Mouse (Mus musculus) left cerebral cortex, adult 2 months (tissue): ENCODE results near the gene Ube2n. TPM values are rescaled to one million over a fixed set of nuclear protein-coding genes. Genes with fewer than 3 reads are reported as not detected.

Experiments
- DNase-seq, 2 experiments: peaks; one replicate each; pipeline ENCODE4 v3.0.0; 2021 to 2022; ENCODE audit warnings: low spot score in 2 of 2, mixed read lengths in 1 of 2; ENCODE audit errors: extremely low spot score in 1 of 2
- H3K27ac ChIP-seq: fragments of 200-600 bp; 2 replicates; pipeline ENCODE4 v1.8.1; 2022
- H3K4me3 ChIP-seq: fragments of 200-600 bp; 2 replicates; pipeline ENCODE4 v1.8.1; 2022
- CTCF ChIP-seq: fragments of 200-600 bp; IDR thresholded peaks from 2 replicates; pipeline ENCODE4 v1.8.1; 2022; ENCODE audit warnings: antibody characterized with exemption, mild to moderate bottlenecking, moderate library complexity
- intact Hi-C: fragments of 180-260 bp; cut with DNase I; formaldehyde crosslinking; loops from one replicate; pipeline ENCODE4 v1.15.1; 2025
- total RNA-seq, 2 experiments: library from RNA; stranded (reverse); gene quantifications; 2 replicates each; pipeline ENCODE4 v1.2.3; 2021

The Ube2n gene
- total RNA-seq, 2 experiments from 2014 or later = 196 to 198 TPM

- intact Hi-C loops = loop anchor here (2.0 to 5.0 kb wide), 5 partner anchors 48 to 380 kb away; partner anchors contain the start of genes Anapc15-ps and Eea1
- DNase-seq = no peak
- Histone ChIP-seq H3K27ac (peak overlapping the region; percentile 90), H3K4me3 (peak overlapping the region; percentile 96)
- TF ChIP-seq CTCF = no peak
Observed at GRCm38 (mm10) chr10:95562395-95562794, 47.5 kb downstream of the Ube2n start.

DNA sequence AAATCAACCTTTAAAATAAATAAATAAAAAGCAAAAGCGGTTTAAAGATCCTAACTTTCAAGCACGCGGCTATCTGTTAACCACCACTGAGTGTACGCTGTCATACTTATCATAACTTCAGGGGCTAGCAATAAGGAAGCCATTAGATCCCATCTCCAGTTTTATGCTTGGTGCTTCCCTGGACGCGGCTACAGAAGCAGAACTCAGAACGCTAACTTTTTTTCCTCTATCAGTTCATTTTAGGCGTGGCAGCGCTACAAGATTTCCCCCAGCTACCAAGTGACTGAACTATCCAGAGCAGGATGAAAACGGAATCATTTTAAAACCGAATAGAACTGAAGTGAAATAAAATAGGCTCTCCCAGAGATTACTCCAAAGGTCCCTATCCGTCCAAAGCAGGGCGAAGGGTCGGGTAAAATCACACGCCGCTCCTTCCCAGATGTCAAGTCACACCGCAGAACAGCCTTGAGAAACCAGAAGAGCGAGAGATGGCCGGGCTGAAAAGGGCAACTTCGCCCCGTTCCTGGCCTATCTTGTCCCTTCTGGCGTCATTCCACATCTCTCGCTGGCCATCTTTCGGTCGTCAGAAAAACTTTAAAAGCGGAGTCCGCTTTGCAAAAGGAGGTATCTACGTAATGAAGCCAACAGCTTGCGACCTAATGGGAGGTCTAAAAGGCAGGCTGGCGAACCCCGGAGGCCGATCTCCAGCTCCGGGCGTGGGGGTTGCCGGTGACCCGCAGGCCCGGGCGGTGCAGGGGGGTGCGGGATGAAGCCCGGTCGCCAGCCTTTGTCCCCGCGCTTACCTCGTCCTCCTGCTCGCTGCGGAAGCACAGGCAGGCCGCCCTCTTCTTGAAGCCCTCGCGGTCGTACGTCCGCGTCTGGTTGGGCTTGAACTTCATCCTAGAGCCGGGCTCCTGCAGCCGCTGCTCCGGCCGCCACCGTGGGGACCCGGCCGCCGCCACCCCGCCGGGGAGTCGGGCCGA lies 48.2 kb downstream of the Ube2n start:
- DNase-seq = peak; percentile 31 to 42
- intact Hi-C loops = loop anchor here (1.0 to 5.0 kb wide), 6 partner anchors 48 to 379 kb away; partner anchors contain the start of genes Anapc15-ps, Eea1 and Ube2n
- Histone ChIP-seq H3K27ac (peak overlapping the region; percentile 90), H3K4me3 (peak overlapping the region; percentile 96)
- TF ChIP-seq CTCF = no peak

DNA sequence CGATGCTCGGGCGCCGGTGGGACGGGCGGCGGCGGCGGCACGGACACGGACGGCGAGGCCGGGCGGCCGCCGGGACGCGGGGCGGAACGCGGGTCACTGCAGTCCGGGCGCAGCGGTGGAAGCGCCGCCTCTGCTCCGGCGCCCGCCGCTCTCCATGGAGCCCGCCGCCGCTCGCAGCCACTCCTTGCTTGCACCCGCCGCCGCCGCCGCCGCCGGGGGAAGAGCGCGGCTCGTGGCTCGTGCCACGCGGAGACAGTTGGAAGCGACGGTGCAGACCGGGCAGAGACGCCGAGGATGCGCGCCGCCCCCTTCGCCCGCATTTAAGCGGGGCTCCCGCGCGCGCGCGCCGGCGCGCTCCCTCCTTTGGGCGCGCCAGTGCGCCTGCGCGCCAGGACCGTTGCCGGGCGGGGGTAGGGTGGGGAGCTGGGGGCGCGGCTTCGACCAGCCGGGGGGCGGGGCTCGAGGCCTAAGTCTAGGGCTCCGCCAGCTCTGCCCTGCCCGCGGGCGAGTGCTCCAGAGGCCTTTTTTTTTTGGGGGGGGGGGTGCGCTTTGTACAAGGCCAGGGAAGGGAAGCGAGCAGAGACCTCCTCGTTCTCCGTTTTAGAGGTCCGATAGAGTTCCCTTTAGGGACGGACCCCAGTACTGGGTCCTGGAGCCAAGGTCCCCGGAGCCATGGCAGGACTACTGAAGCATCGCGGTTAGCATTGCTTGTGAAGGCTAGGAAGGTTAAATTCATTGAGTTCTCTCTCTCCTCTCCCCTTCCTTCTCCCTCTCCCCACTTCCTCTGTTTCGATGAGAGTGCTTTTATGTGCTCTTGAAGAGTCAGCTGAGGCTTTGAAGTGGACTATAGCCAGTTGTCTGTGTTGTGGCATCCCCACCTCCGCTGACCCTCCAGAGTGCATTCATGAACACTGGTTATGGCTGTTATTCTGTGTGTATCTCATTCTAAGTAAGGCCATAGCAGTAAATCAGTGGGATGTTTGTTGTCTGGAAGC lies 49.2 kb downstream of the Ube2n start, which contains the start of gene Nudt4:
TSS of gene Nudt4 (minus strand) at position 296 of the 995 bp plus-strand sequence.
- Histone ChIP-seq H3K4me3 (peak within 1 kb of the TSS; percentile 96), H3K27ac (peak within 1 kb of the TSS; percentile 90)
- DNase-seq = peak; percentile 86
- intact Hi-C loops = loop anchor here (1.0 to 5.0 kb wide), 6 partner anchors 47 to 378 kb away; partner anchors contain the start of genes Anapc15-ps, Eea1 and Ube2n
- TF ChIP-seq CTCF = no peak; the same call in 1 of the 2 replicates

DNA sequence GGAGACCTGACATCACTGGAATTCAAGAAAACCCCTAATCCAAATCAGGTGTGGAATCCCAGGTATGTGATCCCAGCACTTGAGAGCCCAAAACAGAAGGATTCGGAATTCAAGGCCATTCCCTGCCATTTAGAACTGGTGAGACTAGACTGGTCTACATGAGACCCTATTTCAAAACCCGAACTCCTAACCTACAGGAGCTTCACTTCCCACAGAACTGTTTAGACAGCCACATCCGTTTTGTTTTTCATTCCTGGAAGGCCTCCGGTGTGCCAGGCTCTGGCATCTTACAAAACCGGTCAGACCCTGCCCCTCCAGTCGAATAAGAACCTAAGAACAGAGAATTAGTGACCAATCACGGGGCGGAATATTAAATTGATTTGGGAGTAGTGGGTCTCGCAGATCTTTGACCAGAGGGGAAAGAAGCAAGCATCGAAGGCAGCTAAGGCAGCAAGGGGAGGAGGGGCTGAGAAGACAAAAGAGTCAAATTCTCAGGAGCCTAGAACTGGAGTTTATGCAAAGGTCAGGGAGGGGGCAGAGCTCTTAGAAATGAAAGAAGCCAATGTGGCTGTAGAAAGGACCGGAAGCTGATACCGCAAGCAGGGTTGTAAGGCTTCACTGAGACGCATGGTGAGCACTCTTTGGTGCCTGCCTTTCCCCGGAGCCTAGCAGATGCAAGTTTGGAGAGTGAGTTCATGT lies 50.4 kb downstream of the Ube2n start:
- no peak for TF ChIP-seq CTCF
- intact Hi-C loops = no loop called here
- Histone ChIP-seq H3K27ac (no peak overlapping the region), H3K4me3 (no peak overlapping the region)
- no peak for DNase-seq

- H3K27ac ChIP-seq = no peak overlapping the region
- intact Hi-C loops = no loop called here
- no peak for DNase-seq
- H3K4me3 ChIP-seq = no peak overlapping the region
- no peak for TF ChIP-seq CTCF
Observed at GRCm38 (mm10) chr10:95566786-95567185, 51.8 kb downstream of the Ube2n start.

- intact Hi-C loops = no loop called here
- TF ChIP-seq CTCF = no peak
- no peak for DNase-seq
- no peak overlapping the region for H3K4me3 ChIP-seq
- no peak overlapping the region for H3K27ac ChIP-seq
Observed at GRCm38 (mm10) chr10:95567550-95567949, 52.6 kb downstream of the Ube2n start.

- H3K4me3 ChIP-seq = no peak overlapping the region
- no peak overlapping the region for H3K27ac ChIP-seq
- intact Hi-C loops = no loop called here
- no peak for DNase-seq
- no peak for TF ChIP-seq CTCF
Observed at GRCm38 (mm10) chr10:95568016-95568415, 53.1 kb downstream of the Ube2n start.

- no peak for TF ChIP-seq CTCF
- Histone ChIP-seq H3K4me3 (no peak overlapping the region), H3K27ac (no peak overlapping the region)
- no peak for DNase-seq
- intact Hi-C loops = no loop called here
Observed at GRCm38 (mm10) chr10:95569441-95569840, 54.5 kb downstream of the Ube2n start.

DNA sequence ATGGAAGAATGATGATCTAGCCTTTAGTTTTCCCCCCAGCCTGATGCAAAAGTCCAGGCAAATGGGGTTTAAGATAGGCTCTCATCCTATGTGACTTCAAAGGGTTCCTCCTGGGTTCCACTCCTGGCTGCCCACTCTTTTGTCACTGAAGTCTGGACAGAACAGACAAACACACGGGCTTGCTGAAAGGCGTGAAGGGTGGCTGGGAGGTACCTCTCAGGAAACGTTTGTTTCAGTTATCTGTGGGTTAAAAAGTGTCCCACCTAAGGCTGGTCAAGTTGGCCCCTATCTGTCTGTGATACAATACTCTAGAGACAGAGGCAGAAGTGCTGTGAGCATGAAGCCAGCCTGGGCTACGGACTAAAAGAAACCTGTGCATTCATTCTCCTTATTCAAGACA lies 60.0 kb downstream of the Ube2n start:
- no peak for TF ChIP-seq CTCF
- H3K4me3 ChIP-seq = no peak overlapping the region
- no peak for DNase-seq
- intact Hi-C loops = no loop called here
- H3K27ac ChIP-seq = no peak overlapping the region

GRCm38 (mm10) chr10:95575839-95576380 lies 61.0 kb downstream of the Ube2n start:
- DNase-seq = no peak
- H3K27ac ChIP-seq = no peak overlapping the region
- intact Hi-C loops = no loop called here
- no peak for TF ChIP-seq CTCF
- H3K4me3 ChIP-seq = no peak overlapping the region
